Mouse (Mus musculus) MEL (cell line): ENCODE results near the gene Ylpm1. TPM values are rescaled to one million over a fixed set of nuclear protein-coding genes. Genes with fewer than 3 reads are reported as not detected.
A peak's percentile ranks its signal among the peaks of the same experiment; 100 is the strongest.

ENCODE experiments used
- DNase-seq: peaks from one replicate; pipeline ENCODE4 v3.0.0; 2011; ENCODE audit warnings: low read depth, low spot score
- H3K27ac ChIP-seq: 2 replicates; pipeline ENCODE4 v1.5.1; 2012; ENCODE audit warnings: low read depth, mild to moderate bottlenecking, control low read depth, low read length, moderate library complexity; ENCODE audit not compliant: control insufficient read depth
- H3K27me3 ChIP-seq, 2 experiments: fragments of 150-350 bp in 1 of 2; sonication (generic) in 1 of 2; 2 replicates each; pipeline ENCODE4 v1.6.1; 2012; ENCODE audit warnings: low read length in 2 of 2, mild to moderate bottlenecking in 2 of 2, improper control_type of control experiment in 1 of 2, moderate library complexity in 1 of 2; ENCODE audit not compliant: insufficient read depth in 2 of 2, control insufficient read depth in 1 of 2
- H3K36me3 ChIP-seq, 2 experiments: 2 replicates each; pipeline ENCODE4 v1.6.1; 2012 to 2014; ENCODE audit warnings: low read length in 2 of 2, improper control_type of control experiment in 1 of 2, inconsistent platforms in 1 of 2, mild to moderate bottlenecking in 1 of 2; ENCODE audit not compliant: insufficient read depth in 2 of 2, control insufficient read depth in 1 of 2
- H3K4me1 ChIP-seq, 2 experiments: fragments of 150-350 bp in 1 of 2; sonication (generic) in 1 of 2; 2 replicates each; pipeline ENCODE4 v1.6.1; 2012; ENCODE audit warnings: low read length in 2 of 2, improper control_type of control experiment in 1 of 2, mild to moderate bottlenecking in 1 of 2; ENCODE audit not compliant: insufficient read depth in 2 of 2, control insufficient read depth in 1 of 2
- H3K4me3 ChIP-seq, 2 experiments: fragments of 150-350 bp in 1 of 2; sonication (generic) in 1 of 2; 2 replicates each; pipeline ENCODE4 v1.5.1; 2012; ENCODE audit warnings: low read depth in 2 of 2, low read length in 2 of 2, mild to moderate bottlenecking in 2 of 2, moderate library complexity in 2 of 2, control low read depth in 1 of 2, improper control_type of control experiment in 1 of 2; ENCODE audit not compliant: control insufficient read depth in 1 of 2, insufficient read depth in 1 of 2
- H3K79me2 ChIP-seq: 2 replicates; pipeline ENCODE4 v1.6.1; 2012; ENCODE audit warnings: mild to moderate bottlenecking, low read length, moderate library complexity; ENCODE audit not compliant: control insufficient read depth, poor library complexity, insufficient read depth
- H3K9ac ChIP-seq: 2 replicates; pipeline ENCODE4 v1.6.1; 2012; ENCODE audit warnings: low read depth, mild to moderate bottlenecking, control low read depth, low read length, moderate library complexity; ENCODE audit not compliant: control insufficient read depth, poor library complexity, severe bottlenecking
- H3K9me3 ChIP-seq: fragments of 150-350 bp; sonication (generic); replicated peaks from 2 replicates; pipeline ENCODE4 v1.6.1; 2012; ENCODE audit warnings: mild to moderate bottlenecking, low read length, improper control_type of control experiment, moderate library complexity; ENCODE audit not compliant: insufficient read depth
- CHD2 ChIP-seq: IDR thresholded peaks from 2 replicates; pipeline ENCODE4 v1.6.1; 2011; ENCODE audit warnings: low read length, improper control_type of control experiment
- ELF1 ChIP-seq: IDR thresholded peaks from 2 replicates; pipeline ENCODE4 v1.6.1; 2014; ENCODE audit warnings: low read depth, mild to moderate bottlenecking, inconsistent platforms, low read length, improper control_type of control experiment, moderate library complexity
- EP300 ChIP-seq, 2 experiments: IDR thresholded peaks; 2 replicates each; pipeline ENCODE4 v1.6.1; 2011; ENCODE audit warnings: improper control_type of control experiment in 2 of 2, low read length in 2 of 2, low read depth in 1 of 2, mild to moderate bottlenecking in 1 of 2
- JUND ChIP-seq: IDR thresholded peaks from 2 replicates; pipeline ENCODE4 v1.6.1; 2011; ENCODE audit warnings: low read depth, mild to moderate bottlenecking, improper control_type of control experiment, low read length
- MEF2A ChIP-seq: IDR thresholded peaks from 2 replicates; pipeline ENCODE4 v1.6.1; 2014; ENCODE audit warnings: low read depth, mild to moderate bottlenecking, inconsistent platforms, low read length, improper control_type of control experiment; ENCODE audit not compliant: poor library complexity, insufficient replicate concordance, severe bottlenecking; ENCODE audit errors: extremely low read depth
- MXI1 ChIP-seq: IDR thresholded peaks from 2 replicates; pipeline ENCODE4 v1.6.1; 2011; ENCODE audit warnings: mild to moderate bottlenecking, low read depth, low read length, improper control_type of control experiment
- NELFE ChIP-seq: IDR thresholded peaks from 2 replicates; pipeline ENCODE4 v1.6.1; 2011; ENCODE audit warnings: low read depth, low read length, improper control_type of control experiment
- POLR2A ChIP-seq, 2 experiments: IDR thresholded peaks; 2 replicates each; pipeline ENCODE4 v1.6.1; 2011 to 2012; ENCODE audit warnings: low read length in 2 of 2, mild to moderate bottlenecking in 2 of 2, control low read depth in 1 of 2, improper control_type of control experiment in 1 of 2, low read depth in 1 of 2, moderate library complexity in 1 of 2; ENCODE audit not compliant: control insufficient read depth in 1 of 2, insufficient read depth in 1 of 2, poor library complexity in 1 of 2
- RAD21 ChIP-seq: IDR thresholded peaks from 2 replicates; pipeline ENCODE4 v1.6.1; 2011; ENCODE audit warnings: mild to moderate bottlenecking, low read depth, low read length, improper control_type of control experiment
- SIN3A ChIP-seq: IDR thresholded peaks from 2 replicates; pipeline ENCODE4 v1.6.1; 2012; ENCODE audit warnings: low read length, improper control_type of control experiment, inconsistent platforms
- ZKSCAN1 ChIP-seq: IDR thresholded peaks from 2 replicates; pipeline ENCODE4 v1.6.1; 2012; ENCODE audit warnings: low read depth, mild to moderate bottlenecking, inconsistent platforms, low read length, improper control_type of control experiment, moderate library complexity
- polyA plus RNA-seq, 2 experiments: library from polyadenylated mRNA; stranded (reverse) in 1 of 2; unstranded in 1 of 2; fragments of >175 nt in 1 of 2; fragments of >200 nt in 1 of 2; gene quantifications; 2 replicates each; pipeline versions ENCODE4 v1.2.1 to v1.2.4; 2012; ENCODE audit warnings: low replicate concordance in 2 of 2, low read depth in 1 of 2; ENCODE audit not compliant: insufficient read length in 2 of 2, insufficient read depth in 1 of 2, missing spikeins in 1 of 2
- total RNA-seq: library from RNA; depleted of rRNA; stranded (reverse); fragments of 300-350 nt; gene quantifications from 2 replicates; pipeline ENCODE4 v1.2.3, GENCODE M21; 2012

Ylpm1 gene
- total and polyA plus RNA-seq, 3 experiments: 16.9 to 41.8 (median 29.9) TPM

- Histone ChIP-seq H3K4me1 (peaks cover 0 to 2% of the 10 kb centered on the region in 2 experiments; a peak in 1 of 4 replicates), H3K9me3 (no peaks in the 10 kb centered on the region), H3K4me3 (no peak overlapping the region), H3K36me3 (peaks cover 4 to 32% of the 10 kb centered on the region in 2 experiments; a peak in 3 of 4 replicates), H3K79me2 (peaks cover 18% of the 10 kb centered on the region), H3K27me3 (no peaks in the 10 kb centered on the region), H3K9ac (no peak overlapping the region), H3K27ac (no peak overlapping the region)
- no peak for DNase-seq
- TF ChIP-seq EP300 (IDR thresholded peaks at IDR 0.05; ENCODE audit: low read depth in 1 of 2, low read length in 2 of 2) (no peak), CHD2 (no peak), ELF1 (no peak), ZKSCAN1 (no peak), JUND (no peak)
Observed at GRCm38 (mm10) chr12:85010541-85010940, 14.4 kb downstream of the Ylpm1 start.

- H3K4me3 ChIP-seq: no peak overlapping the region
- peak; percentile 42 for DNase-seq
- no peaks in the 10 kb centered on the region for H3K9me3 ChIP-seq
- no peak overlapping the region for H3K9ac ChIP-seq
- H3K27ac ChIP-seq: no peak overlapping the region
- no peaks in the 10 kb centered on the region for H3K27me3 ChIP-seq
- TF ChIP-seq MXI1 (no peak), NELFE (no peak), ZKSCAN1 (no peak), POLR2A (IDR thresholded peaks at IDR 0.05; ENCODE audit: control insufficient read depth in 1 of 2, insufficient read depth in 1 of 2, low read depth in 1 of 2, low read length in 2 of 2, poor library complexity in 1 of 2) (no peak), SIN3A (no peak), MEF2A (no peak)
- H3K79me2 ChIP-seq: peaks cover 10% of the 10 kb centered on the region
- 0 out of 4 replicates have a peak, but pooled peaks cover 0 to 2% of the 10 kb centered on the region in 2 experiments for H3K4me1 ChIP-seq
- peaks cover 0 to 33% of the 10 kb centered on the region in 2 experiments; a peak in 2 of 4 replicates for H3K36me3 ChIP-seq
Observed at GRCm38 (mm10) chr12:85012185-85012584, 16.1 kb downstream of the Ylpm1 start.

- H3K9me3 ChIP-seq: no peaks in the 10 kb centered on the region
- no peak overlapping the region for H3K27ac ChIP-seq
- H3K36me3 ChIP-seq: peaks cover 0 to 7% of the 10 kb centered on the region in 2 experiments; a peak in 1 of 4 replicates
- H3K4me1 ChIP-seq: no peaks in the 10 kb centered on the region
- no peaks in the 10 kb centered on the region for H3K27me3 ChIP-seq
- no peak overlapping the region for H3K9ac ChIP-seq
- no peak for TF ChIP-seq RAD21
- H3K4me3 ChIP-seq: no peak overlapping the region
- H3K79me2 ChIP-seq: peaks cover 7% of the 10 kb centered on the region; the same call in 1 of the 2 replicates
- DNase-seq: no peak
Observed at GRCm38 (mm10) chr12:85022071-85022470, 25.9 kb downstream of the Ylpm1 start.
